Mouse (Mus musculus) midbrain, embryonic 11.5 days (tissue): ENCODE measurements around the gene Commd6. TPM values are rescaled to one million over a fixed set of nuclear protein-coding genes. Genes with fewer than 3 reads are reported as not detected.
A peak's percentile ranks its signal among the peaks of the same experiment; 100 is the strongest.
"Not testable (repeated sequence)": the region's sequence is repeated elsewhere in the genome, so short reads cannot be mapped to it uniquely, and the experiment has no call there.

Experiments used
- ATAC-seq: fragments of 200-750 bp; cut with Nextera tagmentation; 2 replicates; pipeline ENCODE4 v1.8.0; 2017; ENCODE audit warnings: moderate TSS enrichment, moderate library complexity; ENCODE audit not compliant: low FRiP score
- DNase-seq: peaks from one replicate; pipeline ENCODE4 v3.0.0; 2015; ENCODE audit warnings: low spot score; ENCODE audit errors: missing footprints
- H3K27ac ChIP-seq: fragments of 300-500 bp; sonication (generic); 2 replicates; pipeline ENCODE4 v1.5.1; 2014; ENCODE audit warnings: low read depth, low read length
- H3K27me3 ChIP-seq: fragments of 300-500 bp; sonication (generic); 2 replicates; pipeline ENCODE4 v1.6.1; 2014; ENCODE audit warnings: mild to moderate bottlenecking, low read length, moderate library complexity, mixed read lengths; ENCODE audit not compliant: control insufficient read depth, insufficient read depth
- H3K36me3 ChIP-seq: fragments of 300-500 bp; sonication (generic); 2 replicates; pipeline ENCODE4 v1.6.1; 2014; ENCODE audit warnings: mild to moderate bottlenecking, low read length, moderate library complexity, mixed read lengths; ENCODE audit not compliant: control insufficient read depth, insufficient read depth
- H3K4me1 ChIP-seq: fragments of 300-500 bp; sonication (generic); 2 replicates; pipeline ENCODE4 v1.6.1; 2014; ENCODE audit warnings: low read length; ENCODE audit not compliant: control insufficient read depth, insufficient read depth
- H3K4me2 ChIP-seq: fragments of 300-500 bp; sonication (generic); 2 replicates; pipeline ENCODE4 v1.6.1; 2014; ENCODE audit warnings: mild to moderate bottlenecking, moderate library complexity
- H3K4me3 ChIP-seq: fragments of 300-500 bp; sonication (generic); 2 replicates; pipeline ENCODE4 v1.5.1; 2014; ENCODE audit warnings: low read depth, low read length
- H3K9ac ChIP-seq: fragments of 300-500 bp; sonication (generic); 2 replicates; pipeline ENCODE4 v1.6.1; 2014; ENCODE audit warnings: low read length
- H3K9me3 ChIP-seq: fragments of 300-500 bp; sonication (generic); 2 replicates; pipeline ENCODE4 v1.6.1; 2016; ENCODE audit warnings: low read length; ENCODE audit not compliant: control insufficient read depth
- WGBS: fragments of 180-500 bp; shearing (Covaris S2); extraction: QIAGEN DNeasy Blood & Tissue Kit; methylation state at CpG from one replicate; pipeline ENCODE4 v1.1.7; 2014; 5-methylcytosine and 5-hydroxymethylcytosine counted together
- polyA plus RNA-seq: library from polyadenylated mRNA; unstranded; fragments of >200 nt; fragmentation: Nextera tagmentation; extraction: Ambion mirVana; gene quantifications from 2 replicates; pipeline ENCODE4 v1.2.1, GENCODE M21; 2014

Gene Commd6
- polyA plus RNA-seq, 1 experiment from 2014 or later, result 121 TPM

DNA sequence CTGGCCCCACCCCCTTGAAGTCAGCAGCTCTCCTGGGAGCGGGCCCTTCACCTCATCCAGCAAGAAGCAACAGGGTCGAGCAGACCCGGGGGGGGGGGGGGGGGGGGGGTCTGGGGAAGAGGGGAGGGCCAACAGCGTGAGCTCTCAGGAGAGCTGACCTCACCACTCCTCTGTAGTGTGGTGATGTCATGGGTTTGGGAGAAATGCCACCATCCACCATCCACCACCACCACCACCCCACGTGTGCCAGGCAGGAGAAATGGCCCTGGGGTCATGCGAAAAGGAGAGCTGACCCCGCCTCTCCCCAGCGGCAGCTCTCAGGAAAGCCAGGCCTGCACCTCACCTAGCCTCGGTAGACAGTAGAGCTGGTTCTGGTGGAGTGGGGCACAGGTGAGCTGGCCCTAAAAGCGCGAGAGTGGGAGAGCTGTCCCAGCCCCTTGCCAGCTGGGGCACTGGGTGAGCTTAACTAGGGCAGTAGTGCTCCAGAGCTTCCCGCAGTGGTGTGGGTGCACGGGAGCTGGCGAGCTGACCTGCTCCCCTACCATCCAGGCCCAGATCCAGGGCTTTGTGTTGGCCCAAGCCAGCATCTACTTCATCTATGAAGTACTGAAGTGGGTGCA, 43.3 kb downstream of the Commd6 start:
- peak; percentile 59; the same call in 1 of the 2 replicates for ATAC-seq
- no peak for DNase-seq

DNA sequence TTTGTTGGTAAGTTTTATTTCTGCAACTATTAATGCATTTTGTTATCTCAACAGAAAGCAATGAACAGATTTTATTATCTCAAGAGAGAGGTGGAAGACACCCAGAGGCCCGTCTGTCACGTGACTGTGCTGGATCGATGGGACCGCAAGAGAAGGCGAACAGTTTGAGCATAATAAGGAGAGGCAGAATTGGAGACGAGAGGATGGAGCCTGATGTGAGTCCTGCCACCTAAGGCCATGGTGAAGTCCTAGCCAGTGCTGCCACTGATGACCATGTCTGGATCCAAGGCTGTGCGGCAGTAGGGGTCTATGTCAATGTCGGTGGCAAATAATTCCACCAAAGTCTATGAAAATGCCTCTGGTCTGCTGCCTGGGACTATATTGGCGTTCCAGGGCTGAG, 43.8 kb downstream of the Commd6 start:
- H3K9me3 ChIP-seq, result no peaks in the 10 kb centered on the region
- H3K4me3 ChIP-seq, result no peak overlapping the region
- ATAC-seq (no peak), DNase-seq (no peak)
- H3K27me3 ChIP-seq, result no peaks in the 10 kb centered on the region
- H3K36me3 ChIP-seq, result no peaks in the 10 kb centered on the region
- no peak overlapping the region for H3K27ac ChIP-seq
- WGBS, result 92% methylated on average over 9 of the region's 9 CpGs
- no peaks in the 10 kb centered on the region for H3K4me1 ChIP-seq
- H3K4me2 ChIP-seq, result no peak overlapping the region
- no peak overlapping the region for H3K9ac ChIP-seq

More for the DNA sequence above, 43.3 kb downstream of the Commd6 start:
- no peaks in the 10 kb centered on the region for H3K27me3 ChIP-seq
- H3K9ac ChIP-seq, result no peak overlapping the region
- no peaks in the 10 kb centered on the region for H3K4me1 ChIP-seq
- H3K36me3 ChIP-seq, result no peaks in the 10 kb centered on the region
- no peak overlapping the region for H3K27ac ChIP-seq
- no peaks in the 10 kb centered on the region for H3K9me3 ChIP-seq
- no peak overlapping the region for H3K4me3 ChIP-seq
- WGBS, result 89% methylated on average over 11 of the region's 14 CpGs
- no peak overlapping the region for H3K4me2 ChIP-seq

DNA sequence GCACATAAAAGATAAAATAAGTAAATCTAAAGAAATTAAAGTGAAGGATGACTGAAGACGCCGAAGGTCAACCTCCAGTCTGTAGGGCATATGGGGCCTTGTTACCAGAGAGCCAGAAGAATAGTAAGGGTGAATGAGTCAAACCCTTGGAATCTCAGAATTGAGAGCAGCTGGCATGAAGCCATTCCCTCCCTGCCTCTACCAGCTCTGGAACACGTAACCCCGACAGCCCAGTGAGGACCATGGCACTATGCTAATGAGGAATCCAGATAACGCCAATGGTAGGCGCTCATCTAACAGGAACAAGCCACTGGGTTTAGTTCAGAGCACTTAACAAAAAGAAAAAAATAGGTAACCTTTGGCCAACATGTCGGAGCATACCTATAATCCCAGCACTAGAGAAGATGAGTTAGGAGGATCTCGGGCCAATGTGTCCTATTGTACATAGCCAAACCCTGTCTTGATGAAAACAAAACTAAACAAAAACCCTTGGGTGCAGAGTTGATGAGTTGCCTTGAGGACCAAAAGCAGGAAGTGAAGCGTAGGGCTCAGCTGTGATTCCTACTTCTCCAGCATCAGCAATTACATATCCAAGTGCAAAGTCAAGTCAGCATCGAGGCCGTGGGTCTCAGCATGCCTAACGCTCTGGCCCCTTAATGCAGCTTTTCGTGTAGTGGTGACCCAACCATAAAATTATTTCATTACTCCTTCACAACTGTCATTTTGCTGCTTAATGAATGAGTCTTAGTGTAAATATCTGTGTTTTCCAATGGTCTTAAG, 45.0 kb downstream of the Commd6 start:
- DNase-seq (no peak), ATAC-seq (no peak)
- no peak overlapping the region for H3K4me2 ChIP-seq
- no peaks in the 10 kb centered on the region for H3K9me3 ChIP-seq
- no peak overlapping the region for H3K9ac ChIP-seq
- H3K27me3 ChIP-seq, result no peaks in the 10 kb centered on the region
- H3K4me1 ChIP-seq, result no peaks in the 10 kb centered on the region
- no peaks in the 10 kb centered on the region for H3K36me3 ChIP-seq
- H3K27ac ChIP-seq, result no peak overlapping the region
- no peak overlapping the region for H3K4me3 ChIP-seq
- WGBS, result 93% methylated on average over 13 of the region's 13 CpGs

GRCm38 (mm10) chr14:101594001-101594400, 46.5 kb downstream of the Commd6 start:
- Histone ChIP-seq H3K27ac (no peak overlapping the region), H3K9ac (no peak overlapping the region), H3K4me2 (no peak overlapping the region), H3K4me3 (no peak overlapping the region), H3K9me3 (no peaks in the 10 kb centered on the region), H3K27me3 (no peaks in the 10 kb centered on the region), H3K4me1 (no peaks in the 10 kb centered on the region), H3K36me3 (no peaks in the 10 kb centered on the region)
- DNase-seq (no peak), ATAC-seq (no peak)
- 88% methylated on average over 5 of the region's 5 CpGs for WGBS

DNA sequence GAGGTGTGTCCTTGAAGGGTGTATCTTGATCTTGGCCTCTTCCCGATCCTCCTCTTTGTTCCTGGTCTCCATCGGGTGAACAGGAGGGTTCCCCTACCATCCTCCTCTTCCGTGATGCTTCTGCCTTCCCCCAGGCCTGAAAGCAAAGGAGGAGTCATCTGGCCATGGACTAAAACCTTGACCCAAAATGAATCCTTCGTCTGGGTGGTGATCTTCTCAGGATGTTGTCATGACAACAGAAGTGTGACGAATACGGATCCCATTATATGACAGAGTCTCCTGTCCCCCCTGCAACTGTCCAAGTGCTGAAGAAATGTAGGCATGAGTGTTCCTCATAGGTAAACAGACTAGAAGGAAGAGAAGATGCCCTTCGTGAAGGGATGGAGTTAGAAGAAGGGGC, 47.1 kb downstream of the Commd6 start:
- WGBS, result 82% methylated on average over 7 of the region's 7 CpGs
- no peak overlapping the region for H3K9ac ChIP-seq
- no peaks in the 10 kb centered on the region for H3K4me1 ChIP-seq
- H3K9me3 ChIP-seq, result no peaks in the 10 kb centered on the region
- H3K4me2 ChIP-seq, result no peak overlapping the region
- no peak for DNase-seq
- no peak overlapping the region for H3K4me3 ChIP-seq
- ATAC-seq, result no peak
- no peak overlapping the region for H3K27ac ChIP-seq
- no peaks in the 10 kb centered on the region for H3K27me3 ChIP-seq
- no peaks in the 10 kb centered on the region for H3K36me3 ChIP-seq

DNA sequence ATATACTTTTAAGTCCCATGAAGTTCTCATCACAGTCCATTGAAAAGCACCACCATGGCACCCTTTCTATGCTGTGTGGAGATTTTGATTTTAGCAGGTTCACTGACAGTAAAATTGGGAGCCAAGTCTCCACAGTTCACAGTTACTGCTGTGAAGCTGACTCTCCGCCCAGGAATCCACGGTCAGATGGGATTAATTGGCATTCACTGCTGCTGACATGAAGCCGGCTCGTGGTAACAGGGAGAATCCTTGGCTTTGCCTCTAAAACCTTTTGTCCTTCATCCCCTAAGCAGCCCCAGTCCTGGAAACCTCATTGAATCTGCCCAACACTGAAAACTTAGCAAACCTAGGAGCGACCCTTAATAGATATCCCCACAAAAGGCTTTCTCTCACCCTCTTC, 49.4 kb downstream of the Commd6 start:
- WGBS, result 29% methylated on average over 5 of the region's 5 CpGs
- Histone ChIP-seq H3K27ac (no peak overlapping the region), H3K9ac (no peak overlapping the region), H3K4me2 (no peak overlapping the region), H3K36me3 (no peaks in the 10 kb centered on the region), H3K27me3 (no peaks in the 10 kb centered on the region), H3K9me3 (no peaks in the 10 kb centered on the region), H3K4me3 (no peak overlapping the region), H3K4me1 (no peaks in the 10 kb centered on the region)
- ATAC-seq (no peak), DNase-seq (no peak)

DNA sequence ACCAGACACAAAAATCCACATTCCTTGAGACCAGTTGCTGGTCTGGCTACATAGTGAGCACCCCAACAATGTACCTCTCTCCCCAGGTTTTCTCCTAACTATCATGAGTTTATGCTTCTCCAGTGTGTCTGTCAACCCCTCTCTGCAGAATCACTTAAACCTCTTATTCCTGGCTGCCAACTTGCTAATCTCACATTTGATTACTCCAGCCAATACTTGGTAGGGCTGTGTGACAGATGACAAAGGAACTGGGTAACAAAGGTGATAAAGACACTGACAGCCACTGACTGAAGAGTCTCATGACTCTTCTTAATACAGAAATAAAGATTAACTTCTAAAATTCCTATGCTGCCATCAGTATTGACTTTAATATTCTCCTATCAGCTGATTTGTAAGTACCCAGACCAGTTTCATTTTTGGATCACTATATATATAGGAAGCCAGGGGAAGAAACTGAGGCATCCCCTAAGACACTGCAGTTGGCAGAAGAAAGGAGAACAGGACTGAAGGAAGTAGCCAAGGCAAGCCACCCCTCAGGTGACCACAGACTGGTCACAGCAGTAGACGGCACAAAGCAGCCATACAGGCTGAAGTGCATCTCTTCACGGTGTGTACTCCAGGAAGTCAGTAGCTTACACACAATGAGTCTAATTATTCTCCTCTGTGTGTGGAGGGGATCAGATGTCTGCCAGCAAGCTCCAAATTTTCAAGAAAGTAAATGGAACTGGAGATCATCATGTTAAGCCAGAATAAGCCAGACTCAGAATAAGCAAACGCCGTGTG, 52.1 kb downstream of the Commd6 start:
- not testable (repeated sequence) for H3K9ac ChIP-seq, DNase-seq, H3K27me3 ChIP-seq, H3K9me3 ChIP-seq, H3K4me2 ChIP-seq, H3K36me3 ChIP-seq, ATAC-seq, H3K27ac ChIP-seq, H3K4me3 ChIP-seq, H3K4me1 ChIP-seq
- WGBS, result 94% methylated on average over 2 of the region's 4 CpGs

- H3K9ac ChIP-seq, H3K27me3 ChIP-seq, H3K4me3 ChIP-seq, DNase-seq, H3K36me3 ChIP-seq, H3K27ac ChIP-seq, H3K4me2 ChIP-seq, ATAC-seq, H3K4me1 ChIP-seq, H3K9me3 ChIP-seq: not testable (repeated sequence)
- WGBS, result 92% methylated on average over 4 of the region's 6 CpGs
These were observed 53.0 kb downstream of the Commd6 start for GRCm38 (mm10) chr14:101587366-101588040.
